Mouse (Mus musculus): ENCODE results near the gene Gm28710.

Gm28710 gene

GRCm38 (mm10) chr5:16791243-16791860 lies at the start of gene Gm28710:
Gene Gm28710 (plus strand): TSS chr5:16791810.
- DNase-seq (ENCODE audit: low spot score in 2 of 2) = no peak

- DNase-seq (ENCODE audit: low spot score in 2 of 2) = no peak
Measured at GRCm38 (mm10) chr5:16777176-16777575, 14.4 kb upstream of the Gm28710 start.

- no peak for DNase-seq (ENCODE audit: low spot score in 2 of 2)
Measured at GRCm38 (mm10) chr5:16778610-16779172, 12.9 kb upstream of the Gm28710 start.

- no peak for DNase-seq (ENCODE audit: low spot score in 2 of 2)
Measured at GRCm38 (mm10) chr5:16785627-16786026, 6.0 kb upstream of the Gm28710 start.

GRCm38 (mm10) chr5:16794972-16795371 lies 3.4 kb downstream of the Gm28710 start:
- no peak for DNase-seq (ENCODE audit: low spot score in 2 of 2)

GRCm38 (mm10) chr5:16802726-16803125 lies 11.1 kb downstream of the Gm28710 start:
- no peak for DNase-seq (ENCODE audit: low spot score in 2 of 2)

GRCm38 (mm10) chr5:16838991-16839390 lies 47.4 kb downstream of the Gm28710 start:
- no peak for DNase-seq (ENCODE audit: low spot score in 2 of 2)

GRCm38 (mm10) chr5:16869309-16869915 lies 77.8 kb downstream of the Gm28710 start:
- DNase-seq (ENCODE audit: low spot score in 2 of 2) = no peak

- no peak for DNase-seq (ENCODE audit: low spot score in 2 of 2)
Measured at GRCm38 (mm10) chr5:16894161-16894560, 102.6 kb downstream of the Gm28710 start.

- no peak for DNase-seq (ENCODE audit: low spot score in 2 of 2)
Measured at GRCm38 (mm10) chr5:16919791-16920190, 128.2 kb downstream of the Gm28710 start.

- DNase-seq (ENCODE audit: low spot score in 2 of 2) = no peak
Measured at GRCm38 (mm10) chr5:16922473-16922872, 130.9 kb downstream of the Gm28710 start.

All from spleen, postnatal 14 days (tissue).